Mouse (Mus musculus) CD4-positive naive resting alpha-beta T cell, adult 57 days (primary cell): ENCODE results near the gene Sarnp. TPM values are rescaled to one million over a fixed set of nuclear protein-coding genes. Genes with fewer than 3 reads are reported as not detected.

ENCODE experiments used
- total RNA-seq: library from RNA; stranded (reverse); gene quantifications from one replicate; pipeline ENCODE4 v1.2.4, GENCODE M21; 2023

Gene Sarnp
- total RNA-seq = 42.1 TPM

DNA sequence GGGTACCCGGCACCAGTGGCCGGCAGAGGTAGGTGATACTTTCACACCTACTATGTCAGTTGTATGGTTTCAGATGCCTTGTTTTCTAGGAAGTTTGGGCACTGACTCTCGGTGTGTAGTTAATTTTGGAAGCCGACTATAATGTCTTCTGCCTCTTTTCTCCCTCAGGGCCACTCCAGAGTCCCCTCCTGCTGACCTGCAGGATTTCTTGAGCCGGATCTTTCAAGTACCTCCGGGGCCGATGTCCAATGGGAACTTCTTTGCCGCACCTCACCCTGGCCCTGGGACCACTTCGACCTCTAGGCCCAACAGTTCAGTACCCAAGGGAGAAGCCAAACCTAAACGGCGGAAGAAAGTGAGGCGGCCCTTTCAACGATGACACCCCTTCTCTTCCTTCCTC lies at the start of gene Sarnp:
Sarnp (plus strand) TSS at position 301 of the 400 bp plus-strand sequence.

DNA sequence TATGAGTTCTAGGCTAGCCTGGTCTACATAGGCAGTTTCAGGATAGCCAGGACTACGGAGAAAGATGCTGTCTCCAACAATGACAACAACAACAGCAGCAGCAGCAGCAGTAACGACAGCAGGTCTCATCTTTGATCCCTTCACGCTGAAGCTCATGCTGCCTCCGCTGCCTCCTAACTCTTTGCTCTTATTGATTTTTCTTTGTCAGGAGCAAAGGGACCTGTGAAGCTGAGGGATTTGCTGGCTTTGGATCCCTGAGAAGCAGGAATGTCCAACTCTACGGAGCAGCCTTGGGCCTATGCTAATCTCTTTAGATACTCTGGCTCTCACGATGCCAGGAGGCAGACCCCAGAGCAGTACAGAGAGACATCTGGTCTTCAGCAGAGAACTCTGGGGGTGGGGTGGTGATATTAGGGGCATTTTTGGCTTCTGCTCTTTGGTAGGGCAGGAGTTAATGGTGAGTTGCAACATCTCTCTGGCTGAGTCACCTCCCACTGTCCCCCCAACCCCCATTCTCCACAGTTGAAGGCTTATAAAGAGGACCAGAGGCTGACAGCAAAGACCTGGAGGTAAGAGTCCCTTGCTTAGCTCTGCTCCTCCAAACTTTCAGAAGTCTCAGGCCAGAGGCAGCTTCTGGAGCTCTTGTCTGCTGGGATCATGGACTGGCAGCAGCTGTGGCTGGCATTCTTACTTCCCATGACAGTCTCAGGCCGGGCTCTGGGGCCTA lies 26.6 kb upstream of the Sarnp start, which contains the start of gene Mmp19:
Mmp19 (plus strand) TSS at position 513 of the 727 bp plus-strand sequence.

DNA sequence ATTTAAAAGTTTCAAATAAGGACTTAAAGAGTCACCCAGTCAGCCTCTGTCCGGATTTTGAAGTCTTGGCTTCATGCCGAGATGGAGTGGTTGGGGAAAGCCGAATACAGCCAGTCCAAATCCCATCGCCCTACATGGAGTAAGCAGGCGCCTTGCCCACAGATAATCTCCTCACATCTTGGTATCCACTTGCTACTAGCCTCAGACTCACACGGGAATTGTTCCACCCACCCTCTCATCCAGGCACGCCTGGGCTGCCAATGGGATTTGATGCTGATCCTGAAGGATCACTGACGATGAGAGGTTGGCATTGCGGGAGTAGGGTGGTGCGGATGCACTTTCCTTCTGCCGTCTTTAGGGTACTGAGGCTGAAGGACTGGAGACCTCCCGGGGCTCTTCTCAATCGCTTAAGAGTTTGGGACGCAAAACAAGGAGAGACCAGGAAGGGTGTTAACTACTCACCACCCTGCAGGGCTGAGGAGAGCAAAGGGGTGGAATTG lies 13.3 kb upstream of the Sarnp start, which contains the start of gene Dnajc14:
Dnajc14 (plus strand) TSS at position 292 of the 500 bp plus-strand sequence.

DNA sequence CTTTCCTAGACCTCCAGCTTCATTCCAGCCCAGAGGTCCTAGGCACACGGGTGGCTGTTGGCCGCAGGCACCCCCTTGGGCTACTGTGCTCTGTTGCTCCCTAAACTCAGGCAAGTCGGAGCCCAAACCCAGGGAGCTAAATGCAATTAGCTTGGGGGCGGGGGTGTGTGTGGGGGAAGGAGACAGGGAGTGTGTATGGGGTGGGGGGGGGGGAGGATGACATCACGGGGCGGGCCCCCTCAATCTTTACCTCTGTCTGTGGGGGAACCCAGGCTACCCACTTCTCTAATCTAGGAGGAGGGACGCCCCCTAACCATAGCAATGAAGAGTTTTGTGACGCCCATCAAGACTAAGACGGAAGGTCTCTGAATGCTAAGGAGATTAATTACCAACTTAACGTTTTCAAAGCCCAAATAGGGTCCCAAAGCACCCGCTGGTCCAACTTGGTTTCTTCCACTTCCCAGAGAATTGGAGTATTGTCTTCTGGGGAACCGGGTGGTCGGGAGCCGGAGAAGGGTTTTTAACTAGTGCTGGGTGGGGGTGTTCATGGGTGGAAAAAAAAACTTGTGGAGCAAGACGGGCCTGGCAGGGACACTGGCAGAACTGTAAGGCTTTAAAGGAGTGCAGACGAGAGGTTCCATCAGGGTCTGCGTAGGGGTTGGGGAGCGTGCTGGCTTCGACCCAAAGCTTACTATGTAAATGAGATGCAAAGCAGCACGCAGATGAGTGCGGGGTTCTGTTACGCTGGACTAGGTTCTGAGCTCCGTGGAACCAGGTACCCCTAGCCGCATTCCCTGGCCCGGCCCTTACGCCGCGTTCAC lies 12.7 kb upstream of the Sarnp start, which contains the start of gene Tmem198b:
Tmem198b (minus strand) TSS at position 100 of the 821 bp plus-strand sequence.

DNA sequence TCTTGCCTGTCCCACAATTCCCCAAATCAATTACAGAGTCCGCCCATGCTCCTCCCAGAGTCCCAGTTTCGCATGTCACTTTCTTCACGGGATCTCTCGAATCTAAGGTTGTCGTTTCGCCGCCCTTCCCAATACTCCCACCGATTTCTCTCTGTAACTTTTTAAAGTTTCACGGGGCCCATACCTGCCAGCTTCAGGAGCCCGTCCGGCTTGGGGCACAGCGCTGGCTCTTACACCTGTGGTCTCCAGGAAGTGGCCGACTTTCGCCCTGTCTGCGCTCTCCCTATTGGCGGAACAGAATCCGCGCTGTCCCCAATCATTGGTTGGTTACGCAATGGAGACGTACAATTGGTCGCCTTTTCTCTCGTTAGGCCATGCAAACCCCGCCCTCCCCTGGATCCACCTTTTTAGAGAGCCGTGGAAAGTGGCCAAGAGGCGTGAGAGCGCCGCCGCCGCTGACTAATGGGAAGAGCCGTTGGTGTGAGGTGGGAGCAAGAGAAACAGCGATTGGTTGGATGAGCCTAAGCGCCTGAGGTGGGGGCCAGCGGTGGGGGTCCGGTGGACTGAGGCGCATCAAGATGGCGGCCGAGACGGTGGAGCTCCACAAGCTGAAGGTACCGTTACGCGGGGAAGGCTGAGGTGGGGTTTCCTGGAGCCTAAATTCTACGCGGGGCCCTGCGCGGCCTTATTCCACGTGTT lies 4.4 kb downstream of the Sarnp start, which contains the start of gene Ormdl2:
Ormdl2 (minus strand) TSS at position 288 of the 699 bp plus-strand sequence.

DNA sequence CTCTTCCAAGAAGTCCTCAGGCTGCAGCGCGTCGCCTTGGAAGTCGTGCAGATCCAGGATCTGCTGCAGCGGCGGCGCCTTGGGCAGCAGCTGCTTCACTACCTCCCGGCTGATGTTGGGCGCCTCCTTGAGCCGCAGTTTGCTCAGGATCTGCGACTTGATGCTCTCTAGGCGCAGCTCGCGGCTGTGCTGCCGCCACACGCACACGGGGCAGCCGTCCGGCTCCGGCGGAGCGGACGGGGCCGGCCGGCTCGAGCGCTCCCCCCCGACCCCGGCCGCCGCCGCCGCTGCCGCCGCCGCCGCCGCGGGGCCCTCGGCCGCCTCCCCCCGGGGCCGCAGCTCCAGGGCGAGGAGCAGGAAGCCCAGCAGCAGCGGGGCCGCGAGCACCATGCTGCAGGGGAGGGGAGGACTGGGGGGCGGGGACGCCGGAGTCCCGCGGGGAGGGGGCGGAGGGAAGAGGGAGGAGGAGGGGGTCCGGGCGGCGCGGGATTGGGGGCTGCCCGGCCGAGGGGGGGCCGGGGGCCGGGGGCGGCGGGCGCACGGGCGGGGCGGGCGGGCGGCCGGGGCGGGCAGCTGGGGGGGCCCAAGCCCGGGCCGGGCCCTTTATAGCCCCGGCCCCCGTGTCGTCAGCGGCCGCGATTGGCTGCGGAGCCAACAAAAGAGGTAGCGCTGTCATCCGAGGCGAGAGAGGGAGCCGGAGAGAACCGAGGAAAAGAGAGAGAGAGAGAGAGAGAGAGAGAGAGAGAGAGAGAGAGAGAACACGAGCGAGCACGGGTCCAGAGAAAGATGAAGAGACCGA lies 74.4 kb downstream of the Sarnp start, which contains the start of gene Gdf11:
Gdf11 (minus strand) TSS at position 423 of the 799 bp plus-strand sequence.

DNA sequence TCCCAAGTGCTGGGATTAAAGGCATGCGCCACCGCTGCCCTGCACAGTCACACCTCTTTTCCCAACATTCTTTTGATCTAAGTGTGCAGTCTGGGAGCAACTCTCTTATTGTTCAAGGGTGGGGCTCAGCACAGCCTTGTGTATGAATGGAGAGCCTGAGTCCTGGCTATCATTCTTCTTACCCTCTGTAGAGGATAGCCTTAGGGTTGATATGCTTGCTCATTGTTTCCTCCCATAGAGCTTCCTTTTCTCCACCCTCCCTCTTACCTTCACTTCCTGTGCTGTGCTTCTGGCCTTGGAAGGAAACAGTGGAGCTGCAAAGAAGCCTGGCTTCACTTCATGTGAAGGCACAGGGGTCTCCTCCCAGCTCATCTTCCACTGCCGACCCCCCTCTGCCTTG lies 83.6 kb downstream of the Sarnp start, which contains the start of gene Cd63:
Cd63 (plus strand) TSS at position 292 of the 400 bp plus-strand sequence.

DNA sequence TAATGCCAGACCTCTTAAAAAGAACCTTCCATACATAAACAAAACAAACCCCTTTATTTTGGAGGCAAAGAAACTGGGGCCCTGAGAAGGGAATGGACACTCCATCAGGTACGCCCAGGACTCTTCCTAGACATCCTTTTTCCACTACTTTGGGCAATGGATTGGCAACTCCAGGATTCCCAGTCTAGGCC lies 105.6 kb downstream of the Sarnp start, which contains the start of gene Rdh5:
Rdh5 (minus strand) TSS at position 67 of the 191 bp plus-strand sequence.

DNA sequence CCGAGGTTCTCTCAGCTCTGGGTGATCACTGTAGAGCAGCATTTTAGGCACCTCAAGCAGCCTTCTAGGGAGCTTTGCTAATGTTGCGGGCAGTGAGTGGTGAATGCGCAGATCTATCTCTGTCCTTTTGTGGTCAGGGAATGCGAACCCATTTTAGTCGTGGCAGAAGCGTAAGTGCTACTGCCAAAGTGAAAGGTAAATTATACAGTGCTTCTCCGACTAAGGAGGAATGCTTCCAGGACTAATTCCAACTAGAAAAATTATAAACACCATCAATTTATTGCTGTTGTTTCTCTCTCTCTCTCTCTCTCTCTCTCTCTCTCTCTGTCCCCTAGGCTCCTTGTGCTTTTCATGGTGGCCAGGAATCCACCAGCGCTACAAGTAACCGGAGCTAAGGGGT lies 106.8 kb downstream of the Sarnp start, which contains the start of gene Bloc1s1:
Bloc1s1 (minus strand) TSS at position 101 of the 400 bp plus-strand sequence.

Other genes with a start within 250 kb of the Sarnp start
- 1.3 TPM for gene Erbb3, start 227.7 kb upstream of the Sarnp start, total RNA-seq
- 1,438 TPM for gene Rps26, start 190.6 kb upstream of the Sarnp start, total RNA-seq
- gene Ikzf4, start 171.3 kb upstream of the Sarnp start, total RNA-seq = 7.3 TPM
- 12.7 TPM for gene Suox, start 143.3 kb upstream of the Sarnp start, total RNA-seq
- gene Rab5b, start 121.1 kb upstream of the Sarnp start, total RNA-seq = 33.4 TPM
- 0.53 TPM for gene Pmel, start 113.1 kb upstream of the Sarnp start, total RNA-seq
- gene Cdk2, start 112.3 kb upstream of the Sarnp start, total RNA-seq = 33.1 TPM
- 936 TPM for gene Dgka, start 72.5 kb upstream of the Sarnp start, total RNA-seq
- gene Pym1, start 69.4 kb upstream of the Sarnp start, total RNA-seq = 69.8 TPM
- gene Mmp19, start 26.4 kb upstream of the Sarnp start, total RNA-seq = 0.83 TPM
- gene Dnajc14, start 13.3 kb upstream of the Sarnp start, total RNA-seq = 64.0 TPM
- 7.8 TPM for gene Tmem198b, start 13.0 kb upstream of the Sarnp start, total RNA-seq
- 16.0 TPM for gene Ormdl2, start 4.3 kb downstream of the Sarnp start, total RNA-seq
- 11.5 TPM for gene Gdf11, start 74.4 kb downstream of the Sarnp start, total RNA-seq
- gene Cd63, start 83.7 kb downstream of the Sarnp start, total RNA-seq = 2.3 TPM
- gene Rdh5, start 105.6 kb downstream of the Sarnp start, total RNA-seq = 12.7 TPM
- 54.9 TPM for gene Bloc1s1, start 106.7 kb downstream of the Sarnp start, total RNA-seq
- 8.2 TPM for gene Itga7, start 116.5 kb downstream of the Sarnp start, total RNA-seq
- not detected for gene Mettl7b, start 143.7 kb downstream of the Sarnp start, total RNA-seq
- 2.8 TPM for gene Olfr9, start 172.1 kb downstream of the Sarnp start, total RNA-seq
- not detected for gene Olfr763, start 193.5 kb downstream of the Sarnp start, total RNA-seq
- gene Olfr764-ps1, start 222.6 kb downstream of the Sarnp start, total RNA-seq = not detected
- not detected for gene Olfr765, start 232.7 kb downstream of the Sarnp start, total RNA-seq